Mouse (Mus musculus): ENCODE data around the gene Cuedc1. TPM values are rescaled to one million over a fixed set of nuclear protein-coding genes. Genes with fewer than 3 reads are reported as not detected.

Cuedc1 gene
- polyA plus RNA-seq (2014; fragmentation: Illumina TruSeq; extraction: RNeasy Lipid Tissue Mini Kit (QIAGEN cat#74804); ENCODE audit: low read depth, low replicate concordance), result 0.19 TPM

DNA sequence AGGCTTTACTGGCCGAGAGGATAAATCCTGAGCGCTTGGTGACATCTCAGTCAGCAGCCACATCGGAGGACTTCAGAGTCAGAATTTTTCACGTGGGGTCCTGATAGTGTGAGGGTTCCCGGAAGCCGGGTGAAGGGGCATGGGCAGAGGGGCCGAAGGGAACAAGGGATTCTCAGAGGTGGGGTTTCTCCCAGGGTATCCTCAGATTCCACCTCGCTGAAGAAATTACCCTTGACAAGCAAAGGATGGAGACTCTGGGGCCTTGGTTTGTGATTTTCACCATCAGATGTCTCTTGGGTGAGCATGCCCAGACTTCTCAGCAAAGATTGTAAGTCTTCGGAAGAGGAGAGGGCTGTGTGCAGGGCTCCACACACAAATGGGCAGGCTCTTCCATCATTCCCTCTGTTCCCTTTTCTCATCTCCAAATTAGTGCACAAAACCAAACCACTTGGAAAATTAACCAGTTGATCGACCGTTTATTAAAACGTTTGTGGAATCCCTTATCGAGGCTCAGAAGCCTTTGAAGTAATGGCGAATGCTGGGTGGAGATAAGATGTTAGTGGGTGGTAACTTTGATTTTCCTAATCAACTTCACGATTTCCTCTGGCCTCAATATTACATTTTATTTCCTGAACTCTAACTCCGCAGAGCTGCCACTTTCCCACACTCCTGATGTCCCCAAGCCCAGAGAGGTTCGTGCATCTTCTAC is at the start of gene Cuedc1:
Gene Cuedc1 (plus strand): TSS at position 38 of the 709 bp plus-strand sequence.

GRCm38 (mm10) chr11:88067586-88068410 is 30.1 kb upstream of the Cuedc1 start, which contains the start of gene Vezf1:
Vezf1 (plus strand) TSS chr11:88068279.

GRCm38 (mm10) chr11:88203712-88204532 is 106.1 kb downstream of the Cuedc1 start, which contains the start of gene Mrps23:
Mrps23 (plus strand) TSS chr11:88204388.

Other genes starting within 250 kb of the Cuedc1 start
- gene Mks1, start 244.8 kb upstream of the Cuedc1 start, polyA plus RNA-seq (2014; fragmentation: Illumina TruSeq; extraction: RNeasy Lipid Tissue Mini Kit (QIAGEN cat#74804); ENCODE audit: low read depth, low replicate concordance), result 0.19 TPM
- gene Epx, start 222.5 kb upstream of the Cuedc1 start, polyA plus RNA-seq (2014; fragmentation: Illumina TruSeq; extraction: RNeasy Lipid Tissue Mini Kit (QIAGEN cat#74804); ENCODE audit: low read depth, low replicate concordance), result not detected
- not detected for gene Olfr462, start 205.8 kb upstream of the Cuedc1 start, polyA plus RNA-seq (2014; fragmentation: Illumina TruSeq; extraction: RNeasy Lipid Tissue Mini Kit (QIAGEN cat#74804); ENCODE audit: low read depth, low replicate concordance)
- not detected for gene Olfr463, start 200.7 kb upstream of the Cuedc1 start, polyA plus RNA-seq (2014; fragmentation: Illumina TruSeq; extraction: RNeasy Lipid Tissue Mini Kit (QIAGEN cat#74804); ENCODE audit: low read depth, low replicate concordance)
- not detected for gene Olfr464, start 177.1 kb upstream of the Cuedc1 start, polyA plus RNA-seq (2014; fragmentation: Illumina TruSeq; extraction: RNeasy Lipid Tissue Mini Kit (QIAGEN cat#74804); ENCODE audit: low read depth, low replicate concordance)
- gene Dynll2, start 110.5 kb upstream of the Cuedc1 start, polyA plus RNA-seq (2014; fragmentation: Illumina TruSeq; extraction: RNeasy Lipid Tissue Mini Kit (QIAGEN cat#74804); ENCODE audit: low read depth, low replicate concordance), result 120 TPM
- gene Srsf1, start 50.7 kb upstream of the Cuedc1 start, polyA plus RNA-seq (2014; fragmentation: Illumina TruSeq; extraction: RNeasy Lipid Tissue Mini Kit (QIAGEN cat#74804); ENCODE audit: low read depth, low replicate concordance), result 208 TPM
- gene Vezf1, start 29.8 kb upstream of the Cuedc1 start, polyA plus RNA-seq (2014; fragmentation: Illumina TruSeq; extraction: RNeasy Lipid Tissue Mini Kit (QIAGEN cat#74804); ENCODE audit: low read depth, low replicate concordance), result 15.5 TPM
- 30.4 TPM for gene Mrps23, start 106.3 kb downstream of the Cuedc1 start, polyA plus RNA-seq (2014; fragmentation: Illumina TruSeq; extraction: RNeasy Lipid Tissue Mini Kit (QIAGEN cat#74804); ENCODE audit: low read depth, low replicate concordance)
- not detected for gene Ccdc182, start 196.0 kb downstream of the Cuedc1 start, polyA plus RNA-seq (2014; fragmentation: Illumina TruSeq; extraction: RNeasy Lipid Tissue Mini Kit (QIAGEN cat#74804); ENCODE audit: low read depth, low replicate concordance)

Data from liver, adult 10 weeks (tissue).